Mouse (Mus musculus): ENCODE data around the gene Znfx1. TPM values are rescaled to one million over a fixed set of nuclear protein-coding genes. Genes with fewer than 3 reads are reported as not detected.

The Znfx1 gene
- 6.0 and 7.9 TPM in 2 replicates for polyA plus RNA-seq (2015; fragmentation: Nextera tagmentation; extraction: Ambion mirVana)

- Histone ChIP-seq H3K27ac (peak within 1 kb of the TSS; percentile 89), H3K4me1 (peaks cover 32% of the 10 kb centered on the region), H3K36me3 (peaks cover 32% of the 10 kb centered on the region), H3K27me3 (no peaks in the 10 kb centered on the region), H3K9me3 (no peaks in the 10 kb centered on the region), H3K4me2 (replicated peaks) (peak within 1 kb of the TSS; percentile 84), H3K4me3 (peak within 1 kb of the TSS; percentile 83), H3K9ac (peak within 1 kb of the TSS; percentile 98)
- WGBS = under 1% methylated on average over 56 of the region's 57 CpGs
- ATAC-seq (ENCODE audit: low FRiP score, low read depth) = peak; percentile 96
Measured at GRCm38 (mm10) chr2:167062965-167063880, at the start of gene Znfx1. Gene Znfx1 (minus strand): TSS chr2:167063015.

GRCm38 (mm10) chr2:167112259-167112658 is 49.4 kb upstream of the Znfx1 start:
- H3K9me3 ChIP-seq = no peaks in the 10 kb centered on the region
- H3K4me3 ChIP-seq = no peak overlapping the region
- H3K27me3 ChIP-seq = no peaks in the 10 kb centered on the region
- H3K4me1 ChIP-seq = peaks cover 9% of the 10 kb centered on the region
- H3K4me2 ChIP-seq (replicated peaks) = no peak overlapping the region
- H3K27ac ChIP-seq = peak overlapping the region; percentile 59; the same call in 1 of the 2 replicates
- H3K9ac ChIP-seq = no peak overlapping the region
- no peaks in the 10 kb centered on the region for H3K36me3 ChIP-seq
- 36% methylated on average over 7 of the region's 7 CpGs for WGBS
- ATAC-seq (ENCODE audit: low FRiP score, low read depth) = peak; percentile 20; the same call in 1 of the 2 replicates

DNA sequence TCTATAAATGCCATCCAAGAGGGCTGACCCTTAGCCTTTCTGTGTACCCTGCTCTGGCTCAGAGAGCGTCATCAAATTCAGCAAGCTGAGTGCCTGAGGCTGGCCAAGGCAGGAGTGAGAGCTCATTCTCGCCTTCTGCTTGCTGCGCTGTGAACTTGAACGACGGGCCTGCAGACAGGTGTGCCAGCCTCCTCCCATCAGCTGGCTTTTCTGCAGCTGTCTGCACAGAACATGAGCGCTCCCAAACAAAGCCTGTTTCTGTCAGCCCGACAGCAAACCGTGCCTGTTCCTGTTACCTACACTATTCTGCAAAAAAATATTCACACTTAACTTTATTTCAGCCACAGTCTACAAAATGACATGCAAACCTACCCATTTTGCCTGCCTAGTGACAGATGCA is 46.7 kb upstream of the Znfx1 start:
- 0 out of 2 replicates have a peak, but pooled peaks cover 6% of the 10 kb centered on the region for H3K9me3 ChIP-seq
- H3K4me2 ChIP-seq (replicated peaks) = no peak overlapping the region
- peaks cover 9% of the 10 kb centered on the region for H3K4me1 ChIP-seq
- no peaks in the 10 kb centered on the region for H3K27me3 ChIP-seq
- WGBS = 61% methylated on average over 8 of the region's 8 CpGs
- H3K36me3 ChIP-seq = 0 out of 2 replicates have a peak, but pooled peaks cover 3% of the 10 kb centered on the region
- ATAC-seq (ENCODE audit: low FRiP score, low read depth) = no peak
- no peak overlapping the region for H3K9ac ChIP-seq
- H3K4me3 ChIP-seq = no peak overlapping the region
- no peak overlapping the region for H3K27ac ChIP-seq

GRCm38 (mm10) chr2:167103546-167103945 is 40.7 kb upstream of the Znfx1 start:
- Histone ChIP-seq H3K9ac (no peak overlapping the region), H3K36me3 (0 out of 2 replicates have a peak, but pooled peaks cover 3% of the 10 kb centered on the region)
- WGBS = 70% methylated on average over 7 of the region's 7 CpGs

DNA sequence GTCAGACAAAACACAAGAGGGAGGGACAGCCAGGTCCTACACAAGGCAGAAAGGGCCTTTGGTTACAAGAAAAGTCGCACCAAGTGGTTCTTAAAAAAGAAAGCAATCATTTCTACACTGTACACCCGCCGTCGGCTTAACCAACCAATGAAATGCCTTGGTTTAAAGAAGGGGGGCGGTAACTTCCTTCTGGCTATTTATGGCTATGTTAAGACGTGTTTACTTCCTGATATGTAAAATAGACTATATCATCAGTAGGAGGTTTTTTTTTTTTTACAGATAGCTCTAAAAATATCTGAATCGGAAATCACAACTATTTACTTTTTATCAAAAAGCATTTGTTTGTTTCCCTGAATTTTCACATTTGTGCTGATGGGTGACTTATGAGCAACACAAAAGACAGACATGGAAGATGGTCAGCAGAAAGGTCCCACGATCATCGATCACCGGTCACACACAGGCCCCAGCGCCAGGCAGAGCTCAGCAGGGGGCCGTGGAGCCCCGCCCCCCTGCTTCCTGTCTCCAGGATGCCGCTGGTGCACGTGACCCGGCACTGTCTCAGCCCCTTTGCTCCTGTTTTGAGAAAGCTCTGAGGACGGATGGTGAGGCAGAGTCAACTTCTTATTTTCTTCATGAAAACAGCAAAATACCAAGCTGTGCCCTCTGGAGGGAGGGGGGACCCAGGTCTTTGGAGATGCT is 39.1 kb upstream of the Znfx1 start:
- 0 out of 2 replicates have a peak, but pooled peaks cover 3% of the 10 kb centered on the region for H3K9me3 ChIP-seq
- no peak overlapping the region for H3K4me3 ChIP-seq
- no peak overlapping the region for H3K9ac ChIP-seq
- H3K4me1 ChIP-seq = peaks cover 6% of the 10 kb centered on the region; the same call in 1 of the 2 replicates
- no peak overlapping the region for H3K4me2 ChIP-seq (replicated peaks)
- H3K27me3 ChIP-seq = no peaks in the 10 kb centered on the region
- WGBS = 77% methylated on average over 17 of the region's 17 CpGs
- ATAC-seq (ENCODE audit: low FRiP score, low read depth) = no peak
- no peak overlapping the region for H3K27ac ChIP-seq
- 0 out of 2 replicates have a peak, but pooled peaks cover 3% of the 10 kb centered on the region for H3K36me3 ChIP-seq

More at GRCm38 (mm10) chr2:167103546-167103945, 40.7 kb upstream of the Znfx1 start:
- 0 out of 2 replicates have a peak, but pooled peaks cover 6% of the 10 kb centered on the region for H3K9me3 ChIP-seq
- H3K27ac ChIP-seq = no peak overlapping the region
- no peak overlapping the region for H3K4me3 ChIP-seq
- no peak overlapping the region for H3K4me2 ChIP-seq (replicated peaks)
- H3K4me1 ChIP-seq = peaks cover 6% of the 10 kb centered on the region; the same call in 1 of the 2 replicates
- no peak for ATAC-seq (ENCODE audit: low FRiP score, low read depth)
- H3K27me3 ChIP-seq = no peaks in the 10 kb centered on the region

DNA sequence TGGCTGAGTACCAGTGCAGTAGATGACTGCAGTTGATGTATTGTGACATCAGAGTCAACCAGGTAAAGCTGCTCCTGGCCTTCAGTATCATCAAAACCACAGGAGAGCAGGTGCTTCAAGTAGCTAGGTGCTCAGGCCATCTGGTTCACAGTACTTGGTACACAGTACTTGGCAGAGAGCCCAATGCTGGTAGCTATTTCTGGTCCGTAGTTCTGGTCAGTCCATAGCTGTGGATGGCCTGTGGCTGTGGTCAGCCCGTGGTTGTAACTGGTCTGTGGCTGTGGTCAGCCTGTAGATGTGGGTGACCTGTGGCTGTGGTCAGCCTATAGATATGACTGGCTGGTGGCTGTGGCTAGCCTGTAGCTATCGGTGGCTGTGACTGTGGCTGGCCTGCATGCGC is 31.9 kb upstream of the Znfx1 start:
- Histone ChIP-seq H3K4me3 (no peak overlapping the region), H3K4me2 (replicated peaks) (no peak overlapping the region), H3K27me3 (no peaks in the 10 kb centered on the region), H3K4me1 (no peaks in the 10 kb centered on the region), H3K9ac (no peak overlapping the region), H3K27ac (no peak overlapping the region), H3K9me3 (no peaks in the 10 kb centered on the region), H3K36me3 (no peaks in the 10 kb centered on the region)
- WGBS = 85% methylated on average over 4 of the region's 4 CpGs
- ATAC-seq (ENCODE audit: low FRiP score, low read depth) = no peak

DNA sequence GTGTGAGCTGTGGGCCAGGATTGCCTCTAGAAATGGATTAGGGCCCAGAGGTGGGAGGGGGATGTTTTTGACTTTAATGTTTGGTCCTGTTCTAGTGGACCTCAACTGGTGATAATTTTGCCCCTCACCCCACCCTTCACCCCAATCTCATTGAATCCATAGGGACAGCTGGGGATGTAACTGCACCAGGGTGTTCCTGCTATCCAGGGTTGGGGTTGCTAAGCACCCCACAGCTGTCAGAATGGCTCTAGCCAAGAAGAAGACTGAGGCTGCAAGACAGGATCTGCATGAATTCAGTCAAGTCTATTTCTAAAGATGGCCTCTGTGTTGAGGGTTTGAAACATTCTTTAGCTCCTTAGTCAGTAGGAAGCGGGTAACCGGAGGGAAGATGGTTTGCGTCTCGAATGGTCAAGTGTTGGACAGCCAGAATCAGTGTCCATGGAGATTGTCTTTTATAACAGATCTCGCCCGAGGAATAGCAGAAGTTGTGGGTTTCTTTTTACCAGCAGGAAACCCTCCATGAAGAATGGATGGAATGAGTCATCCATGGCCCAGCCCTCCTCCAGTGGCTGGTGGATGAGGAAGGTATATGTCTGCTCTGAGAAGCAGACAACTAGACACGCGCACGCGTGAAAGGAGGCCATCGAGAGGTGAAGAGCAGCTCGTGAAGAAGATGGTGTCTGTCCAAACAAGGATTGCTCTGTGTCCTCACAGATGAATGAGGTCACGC is 30.5 kb upstream of the Znfx1 start:
- Histone ChIP-seq H3K4me2 (replicated peaks) (no peak overlapping the region), H3K36me3 (no peaks in the 10 kb centered on the region), H3K4me3 (no peak overlapping the region), H3K27me3 (no peaks in the 10 kb centered on the region), H3K27ac (no peak overlapping the region), H3K4me1 (no peaks in the 10 kb centered on the region), H3K9ac (no peak overlapping the region), H3K9me3 (no peaks in the 10 kb centered on the region)
- WGBS = 92% methylated on average over 13 of the region's 13 CpGs
- no peak for ATAC-seq (ENCODE audit: low FRiP score, low read depth)

DNA sequence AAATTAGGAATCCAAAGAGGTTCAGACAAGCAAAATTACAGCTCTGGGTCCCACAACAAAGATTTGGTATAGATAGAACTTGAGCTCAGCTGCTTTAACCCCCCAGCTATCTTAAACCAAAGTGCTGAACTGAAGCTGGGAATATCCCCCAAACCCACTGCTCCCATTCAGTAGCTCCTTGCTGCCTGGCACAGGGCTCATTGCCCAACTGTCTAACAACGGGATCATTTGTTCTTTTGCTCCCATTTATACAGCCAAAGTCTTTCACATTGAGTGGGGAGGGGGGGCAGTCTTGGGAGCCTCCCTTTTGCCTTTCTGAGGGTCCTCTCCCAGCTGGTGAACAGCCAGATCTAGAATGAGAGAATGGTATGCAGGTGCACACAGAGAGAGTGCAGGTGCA is 27.5 kb upstream of the Znfx1 start:
- no peaks in the 10 kb centered on the region for H3K27me3 ChIP-seq
- H3K4me2 ChIP-seq (replicated peaks) = no peak overlapping the region
- no peak overlapping the region for H3K9ac ChIP-seq
- no peak for ATAC-seq (ENCODE audit: low FRiP score, low read depth)
- H3K4me3 ChIP-seq = no peak overlapping the region
- 81% methylated on average over 1 of the region's 1 CpGs for WGBS
- H3K36me3 ChIP-seq = no peaks in the 10 kb centered on the region
- no peaks in the 10 kb centered on the region for H3K4me1 ChIP-seq
- H3K9me3 ChIP-seq = no peaks in the 10 kb centered on the region
- H3K27ac ChIP-seq = no peak overlapping the region

DNA sequence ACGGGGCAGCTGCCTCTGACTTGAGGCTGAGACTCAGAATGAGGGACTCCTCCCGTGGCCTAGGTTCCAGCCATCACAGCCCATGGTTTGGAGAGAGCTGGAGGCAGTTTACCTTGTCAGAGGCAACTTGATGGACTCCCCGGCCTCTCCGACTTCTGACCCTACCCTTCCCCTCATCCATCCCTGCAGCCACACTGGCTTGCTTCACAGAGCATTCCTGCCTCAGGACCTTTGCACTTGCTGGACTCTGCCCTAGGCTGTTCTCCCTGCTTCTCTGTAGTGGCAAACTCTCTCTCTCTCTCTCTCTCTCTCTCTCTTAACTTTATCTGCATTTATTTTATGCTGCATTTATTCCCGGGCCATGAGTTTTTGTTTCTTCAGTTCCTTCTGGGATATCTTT is 24.0 kb upstream of the Znfx1 start:
- no peak for ATAC-seq (ENCODE audit: low FRiP score, low read depth)
- no peak overlapping the region for H3K27ac ChIP-seq
- no peak overlapping the region for H3K9ac ChIP-seq
- no peak overlapping the region for H3K4me3 ChIP-seq
- 0 out of 2 replicates have a peak, but pooled peaks cover 2% of the 10 kb centered on the region for H3K4me1 ChIP-seq
- H3K9me3 ChIP-seq = peaks cover 4% of the 10 kb centered on the region; the same call in 1 of the 2 replicates
- H3K36me3 ChIP-seq = no peaks in the 10 kb centered on the region
- 76% methylated on average over 5 of the region's 5 CpGs for WGBS
- H3K27me3 ChIP-seq = no peaks in the 10 kb centered on the region
- no peak overlapping the region for H3K4me2 ChIP-seq (replicated peaks)

GRCm38 (mm10) chr2:167086092-167086491 is 23.3 kb upstream of the Znfx1 start:
- Histone ChIP-seq H3K4me3 (no peak overlapping the region), H3K4me1 (0 out of 2 replicates have a peak, but pooled peaks cover 5% of the 10 kb centered on the region), H3K9ac (no peak overlapping the region; the same call in 1 of the 2 replicates), H3K27ac (no peak overlapping the region), H3K4me2 (replicated peaks) (no peak overlapping the region), H3K9me3 (peaks cover 4% of the 10 kb centered on the region; the same call in 1 of the 2 replicates), H3K36me3 (no peaks in the 10 kb centered on the region), H3K27me3 (no peaks in the 10 kb centered on the region)
- WGBS = 64% methylated on average over 11 of the region's 11 CpGs
- no peak for ATAC-seq (ENCODE audit: low FRiP score, low read depth)

GRCm38 (mm10) chr2:167081639-167082038 is 18.8 kb upstream of the Znfx1 start:
- Histone ChIP-seq H3K36me3 (no peaks in the 10 kb centered on the region), H3K9ac (no peak overlapping the region), H3K9me3 (peaks cover 4% of the 10 kb centered on the region; the same call in 1 of the 2 replicates), H3K4me3 (no peak overlapping the region), H3K4me1 (peaks cover 24% of the 10 kb centered on the region), H3K4me2 (replicated peaks) (no peak overlapping the region), H3K27me3 (no peaks in the 10 kb centered on the region), H3K27ac (no peak overlapping the region)
- ATAC-seq (ENCODE audit: low FRiP score, low read depth) = no peak
- WGBS = 17% methylated on average over 4 of the region's 4 CpGs
